Mouse (Mus musculus) hindbrain, embryonic 15.5 days (tissue): ENCODE results near the gene 4930442H23Rik. TPM values are rescaled to one million over a fixed set of nuclear protein-coding genes. Genes with fewer than 3 reads are reported as not detected.

Experiments used
- ATAC-seq: fragments of 200-750 bp; cut with Nextera tagmentation; 2 replicates; pipeline ENCODE4 v1.8.0; 2017; ENCODE audit warnings: low read depth, moderate number of reproducible peaks, moderate TSS enrichment; ENCODE audit not compliant: low FRiP score
- H3K27ac ChIP-seq: fragments of 300-500 bp; sonication (generic); replicated peaks from 2 replicates; pipeline ENCODE4 v1.5.1; 2015; ENCODE audit warnings: mild to moderate bottlenecking, inconsistent platforms
- H3K27me3 ChIP-seq: fragments of 300-500 bp; sonication (generic); 2 replicates; pipeline ENCODE4 v1.6.1; 2015; ENCODE audit warnings: control low read depth, inconsistent platforms
- H3K36me3 ChIP-seq: fragments of 300-500 bp; sonication (generic); 2 replicates; pipeline ENCODE4 v1.6.1; 2015; ENCODE audit warnings: control low read depth, inconsistent platforms
- H3K4me1 ChIP-seq: fragments of 300-500 bp; sonication (generic); replicated peaks from 2 replicates; pipeline ENCODE4 v1.6.1; 2015; ENCODE audit warnings: control low read depth, inconsistent platforms
- H3K4me2 ChIP-seq: fragments of 300-500 bp; sonication (generic); 2 replicates; pipeline ENCODE4 v1.6.1; 2015; ENCODE audit warnings: moderate library complexity, mild to moderate bottlenecking, inconsistent platforms
- H3K4me3 ChIP-seq: fragments of 300-500 bp; sonication (generic); 2 replicates; pipeline ENCODE4 v1.5.1; 2015; ENCODE audit warnings: mild to moderate bottlenecking, inconsistent platforms
- H3K9ac ChIP-seq: fragments of 300-500 bp; sonication (generic); 2 replicates; pipeline ENCODE4 v1.6.1; 2015; ENCODE audit warnings: inconsistent platforms
- H3K9me3 ChIP-seq: fragments of 300-500 bp; sonication (generic); 2 replicates; pipeline ENCODE4 v1.6.1; 2016; ENCODE audit warnings: control low read depth, inconsistent platforms
- WGBS: fragments of 180-500 bp; shearing (Covaris S2); methylation state at CpG from one replicate; pipeline ENCODE4 v1.1.7; 2015; 5-methylcytosine and 5-hydroxymethylcytosine counted together
- polyA plus RNA-seq: library from polyadenylated mRNA; unstranded; fragments of >200 nt; fragmentation: Nextera tagmentation; extraction: Ambion mirVana; gene quantifications from 2 replicates; pipeline ENCODE4 v1.2.1, GENCODE M21; 2015

The 4930442H23Rik gene
- polyA plus RNA-seq, 1 experiment from 2014 or later: 0.31 TPM

DNA sequence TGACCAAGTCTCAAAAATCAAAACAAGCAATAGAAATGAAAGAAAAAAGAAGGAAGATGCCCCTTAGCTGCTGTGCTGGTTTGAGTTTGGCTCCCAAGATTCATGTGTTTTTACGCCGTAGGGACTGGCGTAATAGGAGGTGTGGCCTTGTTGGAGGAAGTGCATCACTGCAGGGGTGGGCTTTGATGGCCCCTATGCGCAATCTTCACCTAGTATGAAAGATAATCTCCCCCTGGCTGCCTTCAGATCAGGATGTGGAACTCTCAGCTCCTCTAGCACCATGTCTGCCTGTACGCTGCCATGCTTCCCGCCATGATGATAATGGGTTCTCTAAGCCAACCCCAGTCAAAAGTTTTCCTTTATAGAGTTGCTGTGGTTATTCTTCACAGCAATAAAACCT lies 32.6 kb upstream of the 4930442H23Rik start:
- Histone ChIP-seq H3K9ac (no peak overlapping the region), H3K4me2 (no peak overlapping the region), H3K27me3 (no peaks in the 10 kb centered on the region), H3K4me3 (no peak overlapping the region), H3K27ac (no peak overlapping the region), H3K9me3 (no peaks in the 10 kb centered on the region), H3K4me1 (no peaks in the 10 kb centered on the region), H3K36me3 (peaks cover 86% of the 10 kb centered on the region)
- WGBS: 92% methylated on average over 6 of the region's 6 CpGs
- no peak for ATAC-seq

DNA sequence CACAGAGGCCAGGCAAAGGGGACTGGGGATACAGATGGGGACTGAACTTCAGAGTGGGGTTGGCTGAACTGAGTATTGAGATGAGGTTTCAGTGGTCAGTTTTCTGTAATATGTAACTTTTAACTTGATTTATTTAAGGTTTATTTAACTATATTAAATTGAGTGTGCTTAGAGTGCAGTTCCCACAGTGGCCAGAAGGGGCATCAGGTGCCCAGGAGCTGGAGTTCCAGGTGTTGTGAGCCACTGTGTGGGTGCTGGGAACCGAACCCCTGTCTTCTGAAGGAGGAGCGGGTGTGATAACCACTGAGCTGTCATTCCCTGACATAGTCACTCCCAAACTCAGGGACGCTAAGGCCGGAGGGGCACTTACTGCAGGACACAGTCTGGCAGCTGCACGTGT lies 26.5 kb upstream of the 4930442H23Rik start:
- no peak for ATAC-seq
- no peaks in the 10 kb centered on the region for H3K4me1 ChIP-seq
- no peaks in the 10 kb centered on the region for H3K27me3 ChIP-seq
- no peak overlapping the region for H3K27ac ChIP-seq
- 97% methylated on average over 5 of the region's 5 CpGs for WGBS
- H3K9me3 ChIP-seq: no peaks in the 10 kb centered on the region
- H3K9ac ChIP-seq: no peak overlapping the region
- H3K4me3 ChIP-seq: no peak overlapping the region
- H3K4me2 ChIP-seq: no peak overlapping the region
- H3K36me3 ChIP-seq: peaks cover 91% of the 10 kb centered on the region

GRCm38 (mm10) chr10:81204137-81204536 lies 20.5 kb upstream of the 4930442H23Rik start:
- H3K27ac ChIP-seq: no peak overlapping the region; the same call in 1 of the 2 replicates
- H3K9ac ChIP-seq: no peak overlapping the region
- no peaks in the 10 kb centered on the region for H3K4me1 ChIP-seq
- peaks cover 34% of the 10 kb centered on the region for H3K36me3 ChIP-seq
- H3K9me3 ChIP-seq: no peaks in the 10 kb centered on the region
- peak; percentile 20; the same call in 1 of the 2 replicates for ATAC-seq
- WGBS: 69% methylated on average over 4 of the region's 4 CpGs
- H3K27me3 ChIP-seq: no peaks in the 10 kb centered on the region
- H3K4me3 ChIP-seq: no peak overlapping the region
- H3K4me2 ChIP-seq: no peak overlapping the region

DNA sequence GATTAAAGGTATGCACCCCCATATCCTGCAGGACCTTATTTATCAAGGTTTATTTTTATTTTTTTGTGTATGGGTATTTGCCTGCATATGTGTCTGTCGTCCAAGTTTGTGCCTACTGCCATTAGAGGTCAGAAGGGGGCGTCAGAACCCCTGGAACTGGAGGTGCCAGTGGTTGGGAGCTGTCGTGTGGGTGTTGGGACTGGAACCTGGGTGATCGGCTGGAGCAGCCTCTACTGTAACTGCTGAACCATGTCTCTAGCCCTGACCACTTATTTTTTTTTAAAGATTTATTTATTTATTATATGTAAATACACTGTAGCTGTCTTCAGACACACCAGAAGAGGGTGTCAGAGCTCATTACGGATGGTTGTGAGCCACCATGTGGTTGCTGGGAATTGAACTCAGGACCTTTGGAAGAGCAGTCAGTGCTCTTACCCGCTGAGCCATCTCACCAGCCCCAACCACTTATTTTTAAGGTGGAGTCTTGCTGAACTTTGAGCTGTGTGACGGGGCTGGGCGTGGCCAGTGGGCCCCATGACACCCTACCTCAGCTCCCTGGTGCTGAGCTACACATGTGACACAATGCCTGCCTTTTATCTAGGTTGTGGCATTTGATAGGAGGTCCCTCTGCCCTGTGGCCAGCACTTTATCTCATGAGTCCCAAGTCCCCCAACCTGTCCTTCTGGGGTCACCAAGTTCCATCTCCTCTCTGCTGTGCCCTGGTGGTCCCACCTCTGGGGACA lies 19.5 kb upstream of the 4930442H23Rik start:
- H3K27ac ChIP-seq: no peak overlapping the region
- no peak overlapping the region for H3K4me2 ChIP-seq

GRCm38 (mm10) chr10:81201807-81202758 lies 18.4 kb upstream of the 4930442H23Rik start, which contains the start of gene Nmrk2:
TSS of gene Nmrk2 (minus strand) at chr10:81202051.
- H3K9me3 ChIP-seq: no peaks in the 10 kb centered on the region
- no peak within 1 kb of the TSS for H3K4me3 ChIP-seq
- H3K27me3 ChIP-seq: peaks cover 6% of the 10 kb centered on the region; the same call in 1 of the 2 replicates
- H3K9ac ChIP-seq: no peak within 1 kb of the TSS
- ATAC-seq: no peak
- 58% methylated on average over 13 of the region's 13 CpGs for WGBS
- H3K36me3 ChIP-seq: peaks cover 18% of the 10 kb centered on the region
- no peak within 1 kb of the TSS for H3K27ac ChIP-seq
- no peaks in the 10 kb centered on the region for H3K4me1 ChIP-seq
- no peak within 1 kb of the TSS for H3K4me2 ChIP-seq

More for the DNA sequence above, 19.5 kb upstream of the 4930442H23Rik start:
- H3K4me1 ChIP-seq: no peaks in the 10 kb centered on the region
- peaks cover 26% of the 10 kb centered on the region for H3K36me3 ChIP-seq
- no peak overlapping the region for H3K9ac ChIP-seq
- H3K4me3 ChIP-seq: no peak overlapping the region
- H3K9me3 ChIP-seq: no peaks in the 10 kb centered on the region
- peak; percentile 28; the same call in 1 of the 2 replicates for ATAC-seq
- H3K27me3 ChIP-seq: no peaks in the 10 kb centered on the region
- WGBS: 67% methylated on average over 8 of the region's 8 CpGs

- H3K4me2 ChIP-seq: no peak overlapping the region
Observed at GRCm38 (mm10) chr10:81200605-81201287, 17.1 kb upstream of the 4930442H23Rik start.

GRCm38 (mm10) chr10:81200141-81200540 lies 16.5 kb upstream of the 4930442H23Rik start:
- 0 out of 2 replicates have a peak, but pooled peaks cover 2% of the 10 kb centered on the region for H3K36me3 ChIP-seq
- no peak overlapping the region for H3K27ac ChIP-seq
- no peak for ATAC-seq
- no peaks in the 10 kb centered on the region for H3K4me1 ChIP-seq
- H3K9ac ChIP-seq: no peak overlapping the region
- no peak overlapping the region for H3K4me3 ChIP-seq
- WGBS: 89% methylated on average over 13 of the region's 13 CpGs
- H3K9me3 ChIP-seq: no peaks in the 10 kb centered on the region
- no peak overlapping the region for H3K4me2 ChIP-seq
- peaks cover 21% of the 10 kb centered on the region for H3K27me3 ChIP-seq

More at GRCm38 (mm10) chr10:81200605-81201287, 17.1 kb upstream of the 4930442H23Rik start:
- Histone ChIP-seq H3K9ac (no peak overlapping the region), H3K27ac (no peak overlapping the region), H3K36me3 (peaks cover 6% of the 10 kb centered on the region), H3K4me3 (no peak overlapping the region), H3K4me1 (no peaks in the 10 kb centered on the region), H3K9me3 (no peaks in the 10 kb centered on the region), H3K27me3 (peaks cover 15% of the 10 kb centered on the region)
- no peak for ATAC-seq
- 80% methylated on average over 20 of the region's 20 CpGs for WGBS

DNA sequence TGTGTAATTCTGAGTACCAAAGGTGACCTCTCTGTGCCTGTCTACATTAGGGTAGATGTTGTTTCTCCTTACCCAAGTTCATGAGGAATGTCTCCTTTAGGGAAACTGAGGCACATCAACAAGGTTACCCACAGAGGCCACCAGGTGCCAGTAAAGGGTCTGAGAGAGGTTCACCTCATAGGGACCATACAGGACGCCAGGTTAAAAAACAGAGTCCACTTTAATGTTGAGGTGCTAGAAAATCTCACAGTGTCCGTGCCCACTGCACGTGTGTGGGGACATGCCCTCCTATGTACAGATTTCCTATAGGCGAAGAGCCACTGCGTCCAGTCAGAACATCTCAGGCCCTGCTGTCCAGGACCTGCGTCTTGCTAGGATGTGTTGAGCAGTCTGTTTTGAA lies 15.3 kb upstream of the 4930442H23Rik start:
- no peak overlapping the region for H3K4me3 ChIP-seq
- no peak overlapping the region for H3K27ac ChIP-seq
- H3K4me1 ChIP-seq: peaks cover 8% of the 10 kb centered on the region
- H3K36me3 ChIP-seq: no peaks in the 10 kb centered on the region
- WGBS: 88% methylated on average over 6 of the region's 6 CpGs
- no peak overlapping the region for H3K4me2 ChIP-seq
- H3K9me3 ChIP-seq: no peaks in the 10 kb centered on the region
- H3K27me3 ChIP-seq: peaks cover 27% of the 10 kb centered on the region
- no peak overlapping the region for H3K9ac ChIP-seq
- no peak for ATAC-seq

GRCm38 (mm10) chr10:81198230-81198629 lies 14.6 kb upstream of the 4930442H23Rik start:
- 5% methylated on average over 9 of the region's 9 CpGs for WGBS
- H3K9me3 ChIP-seq: no peaks in the 10 kb centered on the region
- peaks cover 27% of the 10 kb centered on the region for H3K27me3 ChIP-seq

DNA sequence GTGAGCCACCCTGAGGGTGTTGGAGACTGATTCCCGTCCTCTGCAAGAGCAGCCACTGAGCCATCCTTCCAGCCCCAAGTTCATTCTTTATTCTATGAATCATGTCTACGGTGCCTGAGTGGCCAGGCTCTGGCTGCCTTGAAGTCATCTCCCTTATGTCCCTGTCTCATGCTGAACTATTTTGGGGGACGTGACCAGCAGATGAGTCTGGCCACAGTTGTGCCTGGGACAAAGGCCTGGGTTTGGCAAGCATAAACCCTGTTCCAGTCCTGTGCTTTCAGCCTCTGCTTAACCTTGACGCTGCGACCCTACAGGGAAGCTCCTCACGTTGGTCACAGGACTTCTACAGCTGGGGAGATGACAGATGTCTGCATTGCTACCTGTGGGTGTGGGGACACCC lies 13.7 kb upstream of the 4930442H23Rik start:
- Histone ChIP-seq H3K27me3 (peaks cover 27% of the 10 kb centered on the region), H3K36me3 (no peaks in the 10 kb centered on the region), H3K27ac (no peak overlapping the region), H3K4me1 (peaks cover 19% of the 10 kb centered on the region), H3K4me2 (no peak overlapping the region), H3K9ac (no peak overlapping the region), H3K4me3 (no peak overlapping the region), H3K9me3 (no peaks in the 10 kb centered on the region)
- ATAC-seq: no peak
- 56% methylated on average over 6 of the region's 6 CpGs for WGBS

More at GRCm38 (mm10) chr10:81198230-81198629, 14.6 kb upstream of the 4930442H23Rik start:
- H3K4me3 ChIP-seq: no peak overlapping the region
- no peaks in the 10 kb centered on the region for H3K36me3 ChIP-seq
- no peak overlapping the region for H3K4me2 ChIP-seq
- no peak overlapping the region for H3K27ac ChIP-seq
- no peak overlapping the region for H3K9ac ChIP-seq
- H3K4me1 ChIP-seq: peaks cover 13% of the 10 kb centered on the region
- no peak for ATAC-seq

DNA sequence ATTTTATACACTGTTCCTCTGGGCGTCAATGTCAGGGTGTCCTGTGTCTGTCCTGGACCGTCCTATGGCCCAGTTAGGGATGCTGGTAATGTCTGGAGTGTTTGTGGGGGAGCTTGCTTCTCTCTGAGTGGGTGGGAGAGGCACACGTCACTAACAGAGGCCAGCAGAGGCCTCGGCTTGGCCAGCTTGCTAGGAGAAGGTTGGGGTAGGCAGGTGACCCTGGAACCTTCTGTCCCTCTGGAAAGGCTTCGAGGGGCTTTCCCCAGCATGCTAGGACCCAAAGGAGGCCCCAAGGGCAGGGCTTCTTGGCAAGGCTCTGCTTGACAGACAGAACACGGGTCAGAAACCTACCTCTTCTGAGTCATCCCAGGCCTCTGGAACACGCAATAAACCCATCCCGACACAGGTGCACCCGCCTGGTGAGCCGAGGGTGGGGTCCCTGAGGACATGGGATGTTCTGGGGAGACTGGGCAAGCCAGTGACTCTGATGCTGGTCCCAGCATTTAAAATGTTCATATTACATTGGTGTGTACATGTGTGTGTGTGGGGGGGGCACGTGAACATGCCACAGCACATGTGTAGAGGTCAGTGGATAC lies 12.9 kb upstream of the 4930442H23Rik start:
- Histone ChIP-seq H3K9me3 (no peaks in the 10 kb centered on the region), H3K27ac (no peak overlapping the region), H3K4me1 (peaks cover 26% of the 10 kb centered on the region), H3K4me2 (no peak overlapping the region), H3K36me3 (no peaks in the 10 kb centered on the region), H3K4me3 (no peak overlapping the region), H3K27me3 (peaks cover 27% of the 10 kb centered on the region), H3K9ac (no peak overlapping the region)
- no peak for ATAC-seq
- 70% methylated on average over 11 of the region's 11 CpGs for WGBS
